Comparison of ENCODE assay signal across 8 mouse cellular contexts in the genomic region with DNA sequence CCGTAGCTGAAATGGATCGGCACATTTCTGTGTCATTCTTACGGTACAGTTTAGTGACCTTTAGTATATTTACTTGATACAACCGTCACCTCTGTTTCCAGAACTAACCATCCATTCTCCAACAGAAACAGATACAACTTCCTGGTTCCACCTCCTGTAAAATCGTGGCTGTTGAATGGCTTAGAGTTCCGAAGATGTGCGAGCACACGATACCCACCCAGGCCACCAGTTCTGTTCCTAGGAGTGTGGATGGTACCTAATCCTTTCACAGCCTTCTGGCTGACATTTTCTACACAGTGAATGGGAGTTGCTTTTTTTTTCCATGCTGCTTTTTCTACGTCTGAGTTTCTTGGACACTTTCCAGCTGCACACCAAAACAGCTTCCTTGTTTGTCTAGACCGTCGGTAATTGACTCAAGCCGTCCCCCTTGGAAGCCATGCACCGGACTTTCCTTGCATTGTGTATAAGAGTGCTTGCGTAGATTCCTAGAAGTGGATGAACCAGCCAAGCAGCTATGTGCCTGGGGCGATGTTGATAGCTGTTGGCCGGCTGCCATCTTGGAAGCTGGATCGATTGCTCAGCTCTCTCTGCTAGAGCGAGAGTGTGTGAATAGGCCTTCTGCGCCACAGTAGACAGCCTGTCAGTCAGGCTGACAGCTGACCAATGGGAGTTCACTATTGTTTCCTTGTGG. TPM values are rescaled to one million over a fixed set of nuclear protein-coding genes. Genes with fewer than 3 reads are reported as not detected.
DNase-seq lines count a peak whose midpoint lies in the region; ATAC-seq and TF ChIP-seq lines count a peak whose summit lies in the region.

No protein-coding gene starts in this region.

- ATAC-seq in heart, embryonic 16.5 days (replicated peaks; ENCODE audit: extremely low read depth, insufficient read depth, low FRiP score): peak; percentile 58
- ATAC-seq in liver, embryonic 14.5 days (ENCODE audit: insufficient read depth): peak; percentile 12; the same call in 1 of the 2 replicates
- peak; percentile 77 for ATAC-seq in stomach, postnatal 0 days (ENCODE audit: low FRiP score, low TSS enrichment)

- peak overlapping the region; percentile 65 to 74 (median 73) for H3K4me3 ChIP-seq in CH12.LX (replicated peaks in 1 of 3; ENCODE audit: low read depth in 2 of 3, low read length in 2 of 3, poor library complexity in 1 of 3)
- H3K4me3 ChIP-seq in brown adipose tissue, adult 24 weeks (ENCODE audit: insufficient read depth, low read depth, low read length): peak overlapping the region; percentile 66
- H3K4me3 ChIP-seq in forebrain, embryonic 10.5 days: peak overlapping the region; percentile 71
- peak overlapping the region; percentile 88 for H3K4me3 ChIP-seq in heart, embryonic 16.5 days (ENCODE audit: low read length)
- peak overlapping the region; percentile 66 to 70 for H3K4me3 ChIP-seq in liver, embryonic 14.5 days (ENCODE audit: insufficient read depth in 1 of 2, low read depth in 2 of 2, low read length in 2 of 2)
- peak overlapping the region; percentile 61 for H3K4me3 ChIP-seq in stomach, postnatal 0 days (ENCODE audit: low read depth, low read length)

- no peaks in the 10 kb centered on the region for H3K79me2 ChIP-seq in CH12.LX (replicated peaks; ENCODE audit: control insufficient read depth, extremely low read depth, insufficient read depth, poor library complexity, severe bottlenecking)

- peaks cover 3% of the 10 kb centered on the region for H3K9me3 ChIP-seq in CH12.LX (replicated peaks; ENCODE audit: low read length)
- no peaks in the 10 kb centered on the region for H3K9me3 ChIP-seq in forebrain, embryonic 10.5 days
- H3K9me3 ChIP-seq in heart, embryonic 16.5 days (replicated peaks; ENCODE audit: control insufficient read depth, low read length): no peaks in the 10 kb centered on the region
- H3K9me3 ChIP-seq in liver, embryonic 14.5 days (ENCODE audit: control insufficient read depth, low read length): no peaks in the 10 kb centered on the region
- H3K9me3 ChIP-seq in stomach, postnatal 0 days (ENCODE audit: control insufficient read depth, low read length): no peaks in the 10 kb centered on the region

- peak; percentile 66 for TF ChIP-seq POLR2A in CH12.LX (IDR thresholded peaks at IDR 0.05; ENCODE audit: low read depth, low read length)

- no peak for TF ChIP-seq RAD21 in CH12.LX (IDR thresholded peaks at IDR 0.05; ENCODE audit: low read depth, low read length)

- dilution Hi-C loops in CH12.LX (cut with MboI; ENCODE audit: extremely low pct_ligation_motif_present, extremely low pct_unique_long_range_greater_than_20kb, low sequenced_read_pairs): no loop called here

- WGBS in forebrain, embryonic 10.5 days: 50% methylated on average over 19 of the region's 19 CpGs
- WGBS in heart, embryonic 16.5 days: 4% methylated on average over 19 of the region's 19 CpGs
- WGBS in liver, embryonic 14.5 days (ENCODE audit: insufficient replicate concordance): 10% methylated on average over 19 of the region's 19 CpGs
- 1% methylated on average over 19 of the region's 19 CpGs for WGBS in stomach, postnatal 0 days

- H3K9ac ChIP-seq in CH12.LX (ENCODE audit: insufficient read depth, low read depth): peak overlapping the region; percentile 72
- peak overlapping the region; percentile 73 for H3K9ac ChIP-seq in heart, embryonic 16.5 days (ENCODE audit: low read length)
- peak overlapping the region; percentile 65 for H3K9ac ChIP-seq in liver, embryonic 14.5 days (replicated peaks)
- H3K9ac ChIP-seq in stomach, postnatal 0 days (ENCODE audit: low read length): peak overlapping the region; percentile 75

- peak overlapping the region; percentile 69 for H3K4me2 ChIP-seq in CH12.LX (ENCODE audit: insufficient read depth, low read depth, poor library complexity, severe bottlenecking)
- peak overlapping the region; percentile 66 for H3K4me2 ChIP-seq in heart, embryonic 16.5 days (ENCODE audit: low read depth, low read length)
- H3K4me2 ChIP-seq in liver, embryonic 14.5 days (ENCODE audit: low read depth): peak overlapping the region; percentile 86
- peak overlapping the region; percentile 65 for H3K4me2 ChIP-seq in stomach, postnatal 0 days (replicated peaks; ENCODE audit: low read depth)

- in situ Hi-C loops in CH12.LX (cut with MboI; ENCODE audit: low pct_ligation_motif_present, low pct_unique_long_range_greater_than_20kb, low sequenced_read_pairs): loop anchor here (25.0 kb wide), 1 partner anchor 857 kb away; a partner anchor contains a TSS

- TF ChIP-seq CTCF in CH12.LX (conservative IDR thresholded peaks at IDR 0.05 in 1 of 2, IDR thresholded peaks at IDR 0.05 in 1 of 2; ENCODE audit: low read depth in 2 of 2, low read length in 2 of 2): no peak
- no peak for TF ChIP-seq CTCF in liver, embryonic 14.5 days (IDR thresholded peaks at IDR 0.05; ENCODE audit: low read depth)
- no peak for TF ChIP-seq CTCF in stomach, postnatal 0 days (IDR thresholded peaks at IDR 0.05; ENCODE audit: low read depth)

- H3K27ac ChIP-seq in CH12.LX (ENCODE audit: insufficient read depth, low read depth): peak overlapping the region; percentile 54
- H3K27ac ChIP-seq in brown adipose tissue, adult 24 weeks (replicated peaks; ENCODE audit: low read depth, low read length): peak overlapping the region; percentile 67
- peak overlapping the region; percentile 94 for H3K27ac ChIP-seq in forebrain, embryonic 10.5 days
- peak overlapping the region; percentile 93 for H3K27ac ChIP-seq in heart, embryonic 16.5 days (ENCODE audit: low read length)
- peak overlapping the region; percentile 21 for H3K27ac ChIP-seq in liver, embryonic 14.5 days
- H3K27ac ChIP-seq in stomach, postnatal 0 days (replicated peaks): peak overlapping the region; percentile 97

- no peaks in the 10 kb centered on the region for H3K27me3 ChIP-seq in CH12.LX (replicated peaks)
- no peaks in the 10 kb centered on the region for H3K27me3 ChIP-seq in forebrain, embryonic 10.5 days (ENCODE audit: poor library complexity, severe bottlenecking)
- no peaks in the 10 kb centered on the region for H3K27me3 ChIP-seq in heart, embryonic 16.5 days (ENCODE audit: control insufficient read depth, insufficient read depth, low read length)
- H3K27me3 ChIP-seq in liver, embryonic 14.5 days (ENCODE audit: control insufficient read depth, insufficient read depth, low read length): no peaks in the 10 kb centered on the region
- H3K27me3 ChIP-seq in stomach, postnatal 0 days (ENCODE audit: control insufficient read depth, insufficient read depth, low read length): no peaks in the 10 kb centered on the region

- peaks cover 8 to 24% of the 10 kb centered on the region in 2 experiments for H3K36me3 ChIP-seq in CH12.LX (replicated peaks in 1 of 2; ENCODE audit: control insufficient read depth in 1 of 2, insufficient read depth in 1 of 2, low read length in 1 of 2)
- peaks cover 12% of the 10 kb centered on the region for H3K36me3 ChIP-seq in forebrain, embryonic 10.5 days (replicated peaks)
- H3K36me3 ChIP-seq in heart, embryonic 16.5 days (ENCODE audit: control insufficient read depth, insufficient read depth): no peaks in the 10 kb centered on the region; the same call in 1 of the 2 replicates
- no peaks in the 10 kb centered on the region for H3K36me3 ChIP-seq in liver, embryonic 14.5 days (replicated peaks; ENCODE audit: control insufficient read depth, insufficient read depth, low read depth)
- no peaks in the 10 kb centered on the region for H3K36me3 ChIP-seq in stomach, postnatal 0 days (ENCODE audit: control insufficient read depth, insufficient read depth, low read length)

- peaks cover 4 to 32% of the 10 kb centered on the region in 2 experiments; a peak in 3 of 4 replicates for H3K4me1 ChIP-seq in CH12.LX (ENCODE audit: control insufficient read depth in 1 of 2, insufficient read depth in 2 of 2)
- H3K4me1 ChIP-seq in brown adipose tissue, adult 24 weeks (ENCODE audit: control insufficient read depth, insufficient read depth, insufficient read length, low read length): no peaks in the 10 kb centered on the region; the same call in 1 of the 2 replicates
- H3K4me1 ChIP-seq in forebrain, embryonic 10.5 days: peaks cover 31% of the 10 kb centered on the region
- H3K4me1 ChIP-seq in heart, embryonic 16.5 days (ENCODE audit: control insufficient read depth, insufficient read depth, low read length): peaks cover 23% of the 10 kb centered on the region
- H3K4me1 ChIP-seq in liver, embryonic 14.5 days (replicated peaks; ENCODE audit: control insufficient read depth in 2 of 2, insufficient read depth in 2 of 2, low read length in 1 of 2): peaks cover 4 to 10% of the 10 kb centered on the region in 2 experiments; a peak in 3 of 4 replicates
- no peaks in the 10 kb centered on the region for H3K4me1 ChIP-seq in stomach, postnatal 0 days (replicated peaks; ENCODE audit: control insufficient read depth, insufficient read depth)

- DNase-seq in CH12.LX (ENCODE audit: extremely low read depth): peak; percentile 86
- DNase-seq in forebrain, embryonic 10.5 days (ENCODE audit: extremely low spot score, low spot score): peak; percentile 47
- DNase-seq in kidney, postnatal 36 days: peak; percentile 89
- DNase-seq in liver, embryonic 14.5 days (ENCODE audit: low read depth in 3 of 3, low spot score in 3 of 3): peak; percentile 57 to 60 (median 58)
- peak; percentile 36 for DNase-seq in neural tube, embryonic 10.5 days (ENCODE audit: extremely low spot score, low spot score)
- DNase-seq in stomach, postnatal 0 days (ENCODE audit: low spot score): peak; percentile 95

- TF ChIP-seq EP300 in CH12.LX (IDR thresholded peaks at IDR 0.05; ENCODE audit: low read length): no peak
- no peak for TF ChIP-seq EP300 in liver, embryonic 14.5 days (IDR thresholded peaks at IDR 0.05; ENCODE audit: low read depth)
- TF ChIP-seq EP300 in stomach, postnatal 0 days (optimal IDR thresholded peaks at IDR 0.05): peak; percentile 83

RNA-seq across cellular contexts. Expression of a gene that starts 1.0 kb away (rescaled TPM):
- total RNA-seq in CH12.LX (2012; rRNA removed) (42.5 and 54.0 TPM in 2 replicates), CH12.LX (2014; rRNA removed) (56.2 and 80.3 TPM in 2 replicates)
- polyA plus RNA-seq in CH12.LX (2012; ENCODE audit: insufficient read length, low read depth): 47.3 and 50.3 TPM in 2 replicates
- polyA plus RNA-seq in brown adipose tissue, adult 24 weeks (2012; ENCODE audit: insufficient read depth, insufficient read length, missing spikeins): 10.0 and 16.3 TPM in 2 replicates
- 52.1 and 54.2 TPM in 2 replicates for polyA plus RNA-seq in forebrain, embryonic 10.5 days (2016; fragmentation: Nextera tagmentation; extraction: Ambion mirVana)
- polyA plus RNA-seq in heart, embryonic 16.5 days (2015; fragmentation: Nextera tagmentation; extraction: Ambion mirVana): 15.9 and 16.1 TPM in 2 replicates
- 21.6 and 23.3 TPM in 2 replicates for polyA plus RNA-seq in liver, embryonic 14.5 days (2012; rRNA removed)
- polyA plus RNA-seq in liver, embryonic 14.5 days (2014; fragmentation: Nextera tagmentation; extraction: Ambion mirVana): 15.3 and 17.2 TPM in 2 replicates
- polyA plus RNA-seq in stomach, postnatal 0 days (2015; fragmentation: Nextera tagmentation; extraction: Ambion mirVana): 34.6 and 35.7 TPM in 2 replicates

RNA-seq across cellular contexts. Expression of a gene that starts 11.5 kb away (rescaled TPM):
- total RNA-seq in CH12.LX (2012; rRNA removed) (978 and 1,119 TPM in 2 replicates), CH12.LX (2014; rRNA removed) (450 and 466 TPM in 2 replicates)
- polyA plus RNA-seq in CH12.LX (2012; ENCODE audit: insufficient read length, low read depth): 848 and 1,050 TPM in 2 replicates
- 15.3 and 16.5 TPM in 2 replicates for polyA plus RNA-seq in brown adipose tissue, adult 24 weeks (2012; ENCODE audit: insufficient read depth, insufficient read length, missing spikeins)
- 70.0 and 75.7 TPM in 2 replicates for polyA plus RNA-seq in forebrain, embryonic 10.5 days (2016; fragmentation: Nextera tagmentation; extraction: Ambion mirVana)
- polyA plus RNA-seq in heart, embryonic 16.5 days (2015; fragmentation: Nextera tagmentation; extraction: Ambion mirVana): 170 and 202 TPM in 2 replicates
- 71.3 and 74.6 TPM in 2 replicates for polyA plus RNA-seq in liver, embryonic 14.5 days (2012; rRNA removed)
- polyA plus RNA-seq in liver, embryonic 14.5 days (2014; fragmentation: Nextera tagmentation; extraction: Ambion mirVana): 129 and 146 TPM in 2 replicates
- 250 and 267 TPM in 2 replicates for polyA plus RNA-seq in stomach, postnatal 0 days (2015; fragmentation: Nextera tagmentation; extraction: Ambion mirVana)

RNA-seq across cellular contexts. Expression of a gene that starts 16.3 kb away (rescaled TPM):
- total RNA-seq in CH12.LX (2012; rRNA removed) (0.47 and 1.0 TPM in 2 replicates), CH12.LX (2014; rRNA removed) (0.28 and 0.44 TPM in 2 replicates)
- 0.19 and 0.49 TPM in 2 replicates for polyA plus RNA-seq in CH12.LX (2012; ENCODE audit: insufficient read length, low read depth)
- polyA plus RNA-seq in brown adipose tissue, adult 24 weeks (2012; ENCODE audit: insufficient read depth, insufficient read length, missing spikeins): not detected in 2 replicates
- 0.18 and 0.22 TPM in 2 replicates for polyA plus RNA-seq in forebrain, embryonic 10.5 days (2016; fragmentation: Nextera tagmentation; extraction: Ambion mirVana)
- polyA plus RNA-seq in heart, embryonic 16.5 days (2015; fragmentation: Nextera tagmentation; extraction: Ambion mirVana): 2.8 and 3.6 TPM in 2 replicates
- 0.16 and 0.23 TPM in 2 replicates for polyA plus RNA-seq in liver, embryonic 14.5 days (2012; rRNA removed)
- polyA plus RNA-seq in liver, embryonic 14.5 days (2014; fragmentation: Nextera tagmentation; extraction: Ambion mirVana): 0.30 and 0.41 TPM in 2 replicates
- polyA plus RNA-seq in stomach, postnatal 0 days (2015; fragmentation: Nextera tagmentation; extraction: Ambion mirVana): 1.4 and 1.6 TPM in 2 replicates

RNA-seq across cellular contexts. Expression of a gene that starts 22.4 kb away (rescaled TPM):
- total RNA-seq in CH12.LX (2012; rRNA removed) (0.21 TPM in 1 of 2 replicates, not detected in the other), CH12.LX (2014; rRNA removed) (not detected in 2 replicates)
- polyA plus RNA-seq in CH12.LX (2012; ENCODE audit: insufficient read length, low read depth): 0.33 TPM in 1 of 2 replicates, not detected in the other
- polyA plus RNA-seq in brown adipose tissue, adult 24 weeks (2012; ENCODE audit: insufficient read depth, insufficient read length, missing spikeins): not detected in 2 replicates
- polyA plus RNA-seq in forebrain, embryonic 10.5 days (2016; fragmentation: Nextera tagmentation; extraction: Ambion mirVana): 0.21 TPM in 1 of 2 replicates, not detected in the other
- polyA plus RNA-seq in heart, embryonic 16.5 days (2015; fragmentation: Nextera tagmentation; extraction: Ambion mirVana): 0.21 TPM in 1 of 2 replicates, not detected in the other
- polyA plus RNA-seq in liver, embryonic 14.5 days (2012; rRNA removed): not detected in 2 replicates
- polyA plus RNA-seq in liver, embryonic 14.5 days (2014; fragmentation: Nextera tagmentation; extraction: Ambion mirVana): not detected in 2 replicates
- 0.15 and 0.32 TPM in 2 replicates for polyA plus RNA-seq in stomach, postnatal 0 days (2015; fragmentation: Nextera tagmentation; extraction: Ambion mirVana)

RNA-seq across cellular contexts. Expression of a gene that starts 31.7 kb away (rescaled TPM):
- total RNA-seq in CH12.LX (2012; rRNA removed) (8.5 and 9.1 TPM in 2 replicates), CH12.LX (2014; rRNA removed) (6.5 and 7.7 TPM in 2 replicates)
- 12.9 and 13.0 TPM in 2 replicates for polyA plus RNA-seq in CH12.LX (2012; ENCODE audit: insufficient read length, low read depth)
- 19.0 and 28.7 TPM in 2 replicates for polyA plus RNA-seq in brown adipose tissue, adult 24 weeks (2012; ENCODE audit: insufficient read depth, insufficient read length, missing spikeins)
- polyA plus RNA-seq in forebrain, embryonic 10.5 days (2016; fragmentation: Nextera tagmentation; extraction: Ambion mirVana): 31.0 and 33.0 TPM in 2 replicates
- polyA plus RNA-seq in heart, embryonic 16.5 days (2015; fragmentation: Nextera tagmentation; extraction: Ambion mirVana): 42.1 and 48.6 TPM in 2 replicates
- polyA plus RNA-seq in liver, embryonic 14.5 days (2012; rRNA removed): 10.0 and 12.6 TPM in 2 replicates
- polyA plus RNA-seq in liver, embryonic 14.5 days (2014; fragmentation: Nextera tagmentation; extraction: Ambion mirVana): 8.7 and 9.3 TPM in 2 replicates
- polyA plus RNA-seq in stomach, postnatal 0 days (2015; fragmentation: Nextera tagmentation; extraction: Ambion mirVana): 31.2 and 32.2 TPM in 2 replicates

Comparison
In these comparisons a context has a peak if more than half of its experiments do, and no peak if none do; other contexts are left out.
1. Peak in every context shown above with its lines: DNase-seq, ATAC-seq, H3K4me3 ChIP-seq and H3K27ac ChIP-seq.
2. DNase-seq: peak in every context shown above with its lines; median percentile 95 in stomach, postnatal 0 days; 89 in kidney, postnatal 36 days; 86 in CH12.LX; 58 in liver, embryonic 14.5 days; 47 in forebrain, embryonic 10.5 days; 36 in neural tube, embryonic 10.5 days.
3. H3K27ac ChIP-seq: peak in every context shown above with its lines; median percentile 97 in stomach, postnatal 0 days; 94 in forebrain, embryonic 10.5 days; 93 in heart, embryonic 16.5 days; 67 in brown adipose tissue, adult 24 weeks; 54 in CH12.LX; 21 in liver, embryonic 14.5 days.
4. ATAC-seq: peak in every context shown above with its lines; median percentile 77 in stomach, postnatal 0 days; 58 in heart, embryonic 16.5 days; 12 in liver, embryonic 14.5 days.